Mouse (Mus musculus) spleen, adult 2 months (tissue): ENCODE results near the gene Ttc22.
A peak's percentile ranks its signal among the peaks of the same experiment; 100 is the strongest.

Source experiments
- CTCF ChIP-seq: fragments of 200-500 bp; IDR thresholded peaks from 2 replicates; pipeline ENCODE4 v1.5.1; 2011; ENCODE audit warnings: mild to moderate bottlenecking, inconsistent platforms; ENCODE audit not compliant: insufficient read depth, insufficient read length, insufficient replicate concordance; ENCODE audit errors: extremely low read depth
- POLR2A ChIP-seq: fragments of 200-500 bp; IDR thresholded peaks from 2 replicates; pipeline ENCODE4 v1.6.1; 2011; ENCODE audit warnings: low read depth, low read length, inconsistent platforms

DNA sequence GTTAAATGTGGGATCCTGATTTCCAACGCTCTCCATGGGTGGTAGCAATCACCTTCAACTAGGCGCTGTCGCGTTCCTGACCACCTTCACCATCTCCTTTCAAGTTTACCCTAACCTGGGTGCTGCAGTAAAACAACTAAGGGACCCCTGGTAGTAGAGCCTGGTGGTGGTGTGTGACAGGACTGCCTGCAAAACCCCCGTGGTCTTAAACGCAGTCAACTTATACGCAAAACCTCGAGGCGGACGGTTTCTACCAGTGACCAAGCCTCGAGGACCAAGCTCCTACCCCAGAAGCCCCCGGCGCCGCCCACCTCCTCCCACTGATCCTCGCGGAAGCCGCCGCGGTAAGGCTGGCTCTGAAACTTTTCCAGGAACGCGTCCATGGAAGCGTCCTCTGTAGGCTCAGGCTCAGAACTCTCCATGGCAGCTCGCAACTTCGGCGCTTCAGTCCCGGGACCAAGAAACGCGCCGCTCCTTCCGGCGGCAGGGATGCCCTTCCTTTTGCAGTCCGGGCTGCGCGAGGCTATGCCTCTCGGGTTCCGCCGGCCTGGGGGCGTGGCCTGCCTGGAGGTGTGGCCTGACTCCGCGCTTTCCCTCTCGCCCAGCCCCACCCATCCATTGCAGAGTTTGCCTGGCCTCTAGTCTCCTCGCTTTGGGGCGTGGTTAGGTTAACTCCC, 56.3 kb downstream of the Ttc22 start, which contains the start of gene Ttc4:
- TF ChIP-seq CTCF (0 out of 2 replicates have a peak, but pooled peaks have one; percentile 3), POLR2A (peak; percentile 62)
